Mouse (Mus musculus) brown adipose tissue, adult 24 weeks (tissue): ENCODE measurements around the gene Adamts18. TPM values are rescaled to one million over a fixed set of nuclear protein-coding genes. Genes with fewer than 3 reads are reported as not detected.

Source experiments
- H3K27ac ChIP-seq: fragments of 200-500 bp; replicated peaks from 2 replicates; pipeline ENCODE4 v1.5.1; 2012; ENCODE audit warnings: low read depth, mild to moderate bottlenecking, low read length
- H3K4me1 ChIP-seq: fragments of 200-500 bp; 2 replicates; pipeline ENCODE4 v1.6.1; 2012; ENCODE audit warnings: low read length, mixed read lengths; ENCODE audit not compliant: control insufficient read depth, insufficient read depth, insufficient read length
- H3K4me3 ChIP-seq: fragments of 200-500 bp; 2 replicates; pipeline ENCODE4 v1.5.1; 2012; ENCODE audit warnings: low read depth, mild to moderate bottlenecking, low read length, moderate library complexity; ENCODE audit not compliant: insufficient read depth
- polyA plus RNA-seq: library from polyadenylated mRNA; stranded (reverse); fragments of >200 nt; gene quantifications from 2 replicates; pipeline ENCODE4 v1.2.4, GENCODE M21; 2012; ENCODE audit not compliant: missing spikeins, insufficient read depth, insufficient read length

The Adamts18 gene
- polyA plus RNA-seq, 1 experiment: not detected

DNA sequence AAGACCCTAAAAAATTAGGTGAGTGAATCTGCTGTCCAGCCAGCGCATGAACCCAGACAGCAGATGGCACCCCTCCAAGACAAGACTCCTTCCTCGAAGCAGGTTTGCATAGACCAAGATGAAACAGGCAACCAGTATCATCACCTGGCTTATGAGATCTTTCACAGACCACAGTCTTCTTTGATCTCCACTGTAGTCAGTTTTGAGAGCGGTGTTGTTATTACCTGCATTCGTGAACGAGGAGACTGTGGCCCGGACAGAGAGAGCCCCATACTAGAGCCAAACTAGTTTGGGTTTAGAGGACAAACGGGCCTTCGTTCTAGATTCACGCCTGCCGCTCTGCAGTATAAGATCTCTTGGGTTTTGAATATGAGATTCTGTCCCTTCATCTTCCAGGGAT lies 178.6 kb downstream of the Adamts18 start:
- no peak overlapping the region for H3K4me3 ChIP-seq
- H3K27ac ChIP-seq: no peak overlapping the region
- H3K4me1 ChIP-seq: no peaks in the 10 kb centered on the region

DNA sequence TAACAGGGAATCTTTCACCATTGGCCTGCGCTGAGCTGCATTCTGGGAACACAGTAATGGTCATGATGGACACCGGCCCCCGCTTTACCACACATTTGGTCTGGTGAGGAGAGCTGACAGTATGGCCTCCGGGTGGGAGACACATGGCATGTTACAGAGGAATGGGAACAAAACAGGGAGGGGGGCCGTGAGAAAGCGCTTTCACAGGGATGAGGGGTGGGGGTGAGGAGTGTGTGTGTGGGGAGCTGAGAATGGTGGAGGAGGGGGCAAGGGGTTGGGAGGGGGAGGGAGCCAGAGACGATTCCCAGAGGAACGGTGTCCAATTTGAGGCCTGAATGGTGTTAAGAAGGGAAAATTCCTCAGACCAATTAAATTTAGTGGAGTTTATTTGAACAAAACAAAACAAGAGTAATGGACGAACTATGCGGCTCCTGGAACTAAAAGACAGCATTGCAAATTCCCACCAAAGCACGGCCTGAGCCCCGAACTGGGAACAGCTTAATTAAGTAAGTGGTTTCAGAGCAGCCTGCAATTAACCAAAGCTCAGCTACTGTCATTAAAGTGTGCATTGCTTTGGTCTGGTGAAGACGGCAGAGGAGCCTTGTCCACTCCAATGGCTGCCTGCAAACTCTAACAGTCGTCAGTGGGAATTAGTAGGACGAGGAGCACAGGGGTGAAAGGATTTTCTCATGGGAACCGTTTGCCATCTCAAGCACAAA lies 181.7 kb downstream of the Adamts18 start:
- Histone ChIP-seq H3K4me3 (no peak overlapping the region), H3K27ac (no peak overlapping the region), H3K4me1 (no peaks in the 10 kb centered on the region)

DNA sequence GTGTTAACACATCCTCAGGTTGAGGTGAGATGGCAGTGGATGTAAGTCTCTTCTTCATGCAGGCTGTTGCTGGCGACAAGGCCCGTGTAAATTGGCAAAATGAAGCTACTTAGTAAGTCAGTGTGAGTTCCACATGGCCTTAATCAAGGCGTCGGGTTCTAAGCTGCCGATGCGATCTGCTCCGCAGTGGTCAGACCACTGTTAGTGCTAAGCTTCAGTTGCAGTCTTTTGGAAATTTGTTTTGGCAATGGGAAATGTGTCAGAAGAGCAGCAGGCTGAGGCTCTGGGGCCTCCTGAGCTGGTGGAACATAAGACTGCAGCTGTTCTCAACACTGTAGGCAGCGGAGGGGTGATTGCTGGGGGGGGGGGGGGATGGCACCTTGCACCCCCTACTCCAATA lies 182.6 kb downstream of the Adamts18 start:
- no peak overlapping the region for H3K27ac ChIP-seq
- H3K4me3 ChIP-seq: no peak overlapping the region
- no peaks in the 10 kb centered on the region for H3K4me1 ChIP-seq

DNA sequence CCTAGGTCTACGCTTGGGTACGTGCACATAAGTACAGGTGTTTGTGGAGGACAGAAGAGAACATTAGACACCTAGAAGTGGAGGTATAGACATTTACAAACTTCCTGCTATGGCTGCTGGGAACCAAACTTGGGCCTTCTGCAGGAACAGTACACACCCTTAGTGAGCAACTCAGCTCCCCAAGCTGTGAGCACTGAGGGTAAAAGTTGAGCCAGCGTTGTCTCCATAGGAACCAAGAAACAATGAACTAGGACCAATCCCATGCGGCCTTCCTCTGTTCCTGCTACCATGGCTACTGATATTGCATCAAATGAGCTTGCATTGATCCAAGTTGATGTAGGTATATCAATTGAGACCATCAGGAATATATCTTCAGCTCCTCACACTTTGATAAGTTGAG lies 183.5 kb downstream of the Adamts18 start:
- no peak overlapping the region for H3K4me3 ChIP-seq
- no peaks in the 10 kb centered on the region for H3K4me1 ChIP-seq
- no peak overlapping the region for H3K27ac ChIP-seq

DNA sequence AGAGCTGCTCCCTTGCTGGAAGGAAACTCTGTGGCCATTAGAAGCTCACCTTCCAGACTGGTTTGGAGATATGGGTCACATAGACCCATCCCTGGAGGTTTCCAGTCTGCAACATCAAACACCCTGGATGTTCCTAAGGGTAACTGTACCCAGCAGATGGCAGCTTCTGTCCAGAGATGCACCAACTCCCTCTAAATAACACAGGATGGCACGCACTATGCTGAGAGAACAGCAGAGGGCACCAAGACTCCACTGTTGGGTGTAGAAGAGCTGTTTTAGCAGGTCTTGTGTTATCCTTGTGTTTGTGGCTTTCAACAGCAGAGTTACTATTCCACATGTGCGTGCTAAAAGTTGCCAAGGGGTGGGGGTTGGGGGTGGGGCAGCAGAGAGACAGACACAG lies 184.0 kb downstream of the Adamts18 start:
- no peak overlapping the region for H3K27ac ChIP-seq
- H3K4me1 ChIP-seq: no peaks in the 10 kb centered on the region
- no peak overlapping the region for H3K4me3 ChIP-seq

DNA sequence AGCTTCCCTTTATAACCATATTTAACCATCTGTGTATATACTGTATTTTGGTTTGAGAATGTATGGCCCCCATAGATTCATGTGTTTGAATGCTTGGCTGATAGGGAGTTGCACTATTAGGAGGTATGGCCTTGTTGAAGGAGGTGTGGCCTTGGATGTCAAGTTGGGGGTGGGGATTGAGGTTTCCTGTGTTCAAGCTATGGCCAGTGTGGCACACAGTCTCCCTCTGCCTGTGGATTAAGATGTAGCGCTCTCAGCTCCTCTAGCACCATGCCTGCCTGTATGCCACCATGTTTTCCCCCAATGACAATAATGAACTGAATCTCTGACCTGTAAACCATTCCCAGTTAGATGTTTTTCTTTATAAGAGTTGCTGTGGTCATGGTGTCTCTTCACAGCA lies 188.4 kb downstream of the Adamts18 start:
- no peak overlapping the region for H3K4me3 ChIP-seq
- H3K4me1 ChIP-seq: no peaks in the 10 kb centered on the region
- H3K27ac ChIP-seq: no peak overlapping the region

DNA sequence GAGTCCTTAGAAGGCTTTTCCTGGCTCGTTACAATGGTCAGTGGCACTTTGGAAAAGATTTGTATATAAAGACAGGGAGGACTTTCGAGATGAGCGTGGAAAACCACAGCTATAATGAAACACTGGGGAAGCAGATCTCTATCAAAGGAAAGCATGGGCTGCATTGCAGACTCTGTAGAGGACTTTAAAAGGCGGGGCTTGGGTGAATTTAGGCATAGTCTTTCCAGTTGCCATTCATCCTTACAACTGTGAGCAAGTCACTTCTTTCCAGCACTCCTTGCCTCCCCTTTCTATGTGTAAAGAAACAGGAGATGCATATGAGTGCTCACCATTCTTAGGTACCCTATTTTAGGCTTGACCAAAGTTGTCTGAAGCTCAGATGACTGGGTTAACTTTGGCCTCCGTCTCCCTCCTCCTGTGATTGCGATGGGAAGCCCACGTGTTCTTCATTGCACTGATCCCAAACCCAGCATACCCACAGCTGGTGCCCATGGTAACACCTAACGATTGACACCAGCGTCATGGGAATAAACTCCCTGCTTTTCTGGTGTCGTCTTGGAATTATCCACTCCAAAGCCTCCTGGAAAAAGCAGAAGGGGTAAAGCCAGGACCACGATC lies 191.7 kb downstream of the Adamts18 start:
- Histone ChIP-seq H3K4me1 (no peaks in the 10 kb centered on the region), H3K27ac (no peak overlapping the region), H3K4me3 (no peak overlapping the region)

DNA sequence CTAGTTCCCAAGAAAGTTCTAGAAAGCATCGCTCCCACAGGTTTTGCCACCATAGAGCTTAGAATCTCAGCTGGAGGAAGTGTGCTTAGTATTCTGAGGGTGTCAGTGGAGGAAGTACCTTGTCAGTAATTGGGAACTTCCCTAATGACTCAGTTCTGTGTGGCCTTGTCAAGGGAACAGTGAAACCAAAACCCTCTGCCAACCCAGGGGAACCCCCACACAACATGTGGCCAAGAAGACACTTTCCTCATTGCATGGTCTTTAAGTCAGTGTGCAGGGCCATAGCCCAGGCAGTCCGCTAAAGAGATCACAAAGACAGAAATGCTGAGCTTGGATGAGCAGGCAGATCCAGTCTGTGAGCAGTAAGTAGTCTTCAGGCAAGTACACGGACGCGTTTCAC lies 192.4 kb downstream of the Adamts18 start:
- H3K4me3 ChIP-seq: no peak overlapping the region
- H3K27ac ChIP-seq: no peak overlapping the region
- H3K4me1 ChIP-seq: no peaks in the 10 kb centered on the region

DNA sequence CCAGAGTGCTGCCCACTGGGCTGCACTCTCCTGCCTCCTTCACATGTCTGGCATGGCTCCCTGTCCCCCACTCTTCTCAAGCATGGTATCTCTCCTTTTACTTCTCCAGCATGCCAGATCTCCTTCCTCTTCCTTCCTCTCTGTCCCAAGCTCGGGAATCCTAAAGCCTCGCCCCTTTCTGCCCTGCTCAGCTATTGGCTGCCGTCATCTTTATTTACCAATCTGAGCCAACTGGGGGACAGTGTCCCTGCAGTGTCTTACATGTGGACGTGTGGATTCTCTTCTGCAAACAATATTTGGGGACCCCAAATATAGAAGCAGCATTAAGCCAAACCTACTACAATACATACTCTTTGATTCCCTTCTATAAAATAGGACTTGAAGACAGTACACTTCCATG lies 195.4 kb downstream of the Adamts18 start:
- no peak overlapping the region for H3K4me3 ChIP-seq
- no peaks in the 10 kb centered on the region for H3K4me1 ChIP-seq
- H3K27ac ChIP-seq: no peak overlapping the region

DNA sequence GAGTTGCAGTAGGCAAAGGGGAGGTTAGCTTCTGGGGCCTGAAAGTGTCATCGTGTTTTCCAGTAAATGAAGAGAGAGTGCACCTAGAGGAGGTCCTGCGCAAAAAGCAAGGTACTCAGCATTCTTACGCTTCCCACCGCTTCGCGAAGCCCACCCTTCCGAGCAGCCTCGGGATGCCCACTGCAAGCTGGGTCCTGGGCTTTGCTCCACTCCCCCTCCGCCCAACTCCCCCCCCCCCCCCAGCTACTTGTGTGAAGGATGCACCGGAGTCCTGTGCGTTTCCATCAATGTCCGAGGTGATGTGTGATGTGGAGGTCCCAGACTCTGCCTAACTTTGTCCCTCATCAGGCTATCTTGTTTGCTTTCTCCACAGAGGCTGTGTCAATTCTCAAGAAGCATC lies 196.1 kb downstream of the Adamts18 start:
- Histone ChIP-seq H3K4me3 (no peak overlapping the region), H3K27ac (no peak overlapping the region), H3K4me1 (no peaks in the 10 kb centered on the region)

Other genes starting within 250 kb of the Adamts18 start
- gene Mon1b, start 213.2 kb downstream of the Adamts18 start, polyA plus RNA-seq: 6.6 TPM in 2 replicates
- gene Syce1l, start 205.5 kb downstream of the Adamts18 start, polyA plus RNA-seq: not detected in 2 replicates